Mouse (Mus musculus) urinary bladder, postnatal 36 days (tissue): Measurements from ENCODE around the gene Palm3.
"Not testable (repeated sequence)": the region's sequence is repeated elsewhere in the genome, so short reads cannot be mapped to it uniquely, and the experiment has no call there.

ENCODE experiments used
- DNase-seq, 2 experiments: peaks; one replicate each; pipeline ENCODE4 v3.0.0; 2022; ENCODE audit warnings: low spot score in 2 of 2, mixed read lengths in 1 of 2

The Palm3 gene

DNA sequence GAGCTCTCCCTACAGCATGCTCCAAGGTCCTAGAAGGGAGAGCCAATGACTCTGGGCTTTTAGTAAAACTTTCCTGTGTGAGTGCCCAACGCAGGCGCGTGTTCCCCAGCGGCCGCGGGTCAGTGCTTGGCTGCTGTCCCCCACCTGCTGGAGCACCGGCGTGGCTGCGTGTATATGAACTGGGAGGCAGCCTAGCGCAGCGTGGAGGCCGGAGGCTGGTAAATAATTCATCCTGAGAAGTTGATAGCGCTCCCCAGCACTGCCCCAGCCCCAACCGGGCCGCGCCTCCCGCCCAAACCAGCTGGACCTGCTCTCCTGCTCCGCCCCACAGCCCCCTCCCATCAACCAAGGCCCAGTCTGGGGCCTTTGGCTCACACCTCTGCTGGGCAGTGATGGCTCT lies at the start of gene Palm3:
Palm3 (plus strand) TSS at position 376 of the 400 bp plus-strand sequence.
- DNase-seq: no peak

DNA sequence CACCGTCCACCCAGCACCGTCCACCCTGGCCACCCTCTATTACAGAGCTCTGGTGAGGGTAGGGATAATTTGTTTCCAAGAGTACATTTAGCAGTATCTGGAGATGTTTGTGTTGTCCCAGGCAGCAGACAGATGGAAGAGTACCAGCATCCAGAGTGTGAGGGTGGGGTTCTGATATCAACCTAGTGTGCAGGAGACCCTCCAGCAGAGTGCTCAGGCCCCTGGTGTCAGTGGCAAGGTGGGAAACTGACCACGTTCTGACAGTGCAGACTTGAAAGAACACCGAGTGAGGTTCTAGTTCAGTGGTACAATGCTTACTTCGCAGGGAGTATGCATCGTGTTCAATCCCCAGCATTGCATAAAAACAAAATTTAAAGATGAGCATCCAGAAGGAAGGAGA lies 49.6 kb upstream of the Palm3 start:
- DNase-seq: no peak

DNA sequence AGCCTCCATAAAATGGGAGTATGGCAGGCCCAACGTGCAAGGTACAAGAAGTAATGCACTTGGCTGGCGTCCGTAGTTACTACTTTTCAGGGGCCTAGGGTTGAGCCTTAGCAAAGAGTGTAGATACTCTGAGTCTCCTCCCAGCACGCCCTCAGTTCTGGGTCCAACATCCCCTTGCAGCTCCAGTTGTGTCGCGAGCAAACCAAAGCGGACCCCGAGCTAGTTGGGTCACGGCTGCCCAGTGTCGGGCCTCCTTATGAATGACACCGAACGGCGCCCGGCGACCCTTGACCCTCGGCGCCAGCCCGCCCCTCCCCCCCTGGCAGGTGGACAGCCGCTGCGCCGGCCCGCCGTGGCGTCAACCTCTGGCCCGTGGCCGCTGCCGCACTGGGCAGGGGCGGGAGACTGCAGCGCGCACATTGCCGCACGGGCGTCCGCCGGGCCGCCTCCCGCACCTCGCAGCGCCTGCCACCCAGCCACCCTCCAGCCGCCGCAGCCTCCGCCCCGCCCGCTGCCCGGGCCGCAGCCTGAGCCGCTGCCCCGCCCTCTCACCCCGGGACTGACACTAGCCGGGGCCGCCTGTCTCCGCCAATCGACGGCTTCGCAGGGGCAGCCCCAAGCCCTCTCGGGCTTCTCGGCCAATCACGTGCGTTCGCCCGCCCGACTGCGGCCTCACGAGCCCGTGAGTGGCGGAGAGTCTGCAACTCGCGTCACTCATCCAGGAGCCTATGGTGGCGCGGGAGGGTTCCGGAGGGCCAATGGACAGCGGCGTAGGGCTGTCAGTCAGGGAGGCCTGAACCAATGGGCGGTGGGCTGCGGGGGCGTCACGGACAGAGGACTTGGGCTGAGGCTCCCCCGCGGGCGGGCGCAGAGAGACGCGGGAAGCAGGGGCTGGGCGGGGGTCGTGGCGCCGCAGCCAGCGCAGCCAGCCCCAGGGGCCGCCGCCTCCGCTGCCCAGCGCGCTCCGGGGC lies 48.8 kb upstream of the Palm3 start, which contains the start of gene Prkaca:
Prkaca (plus strand) TSS at position 844 of the 971 bp plus-strand sequence.
- peak; percentile 92 to 98 for DNase-seq

DNA sequence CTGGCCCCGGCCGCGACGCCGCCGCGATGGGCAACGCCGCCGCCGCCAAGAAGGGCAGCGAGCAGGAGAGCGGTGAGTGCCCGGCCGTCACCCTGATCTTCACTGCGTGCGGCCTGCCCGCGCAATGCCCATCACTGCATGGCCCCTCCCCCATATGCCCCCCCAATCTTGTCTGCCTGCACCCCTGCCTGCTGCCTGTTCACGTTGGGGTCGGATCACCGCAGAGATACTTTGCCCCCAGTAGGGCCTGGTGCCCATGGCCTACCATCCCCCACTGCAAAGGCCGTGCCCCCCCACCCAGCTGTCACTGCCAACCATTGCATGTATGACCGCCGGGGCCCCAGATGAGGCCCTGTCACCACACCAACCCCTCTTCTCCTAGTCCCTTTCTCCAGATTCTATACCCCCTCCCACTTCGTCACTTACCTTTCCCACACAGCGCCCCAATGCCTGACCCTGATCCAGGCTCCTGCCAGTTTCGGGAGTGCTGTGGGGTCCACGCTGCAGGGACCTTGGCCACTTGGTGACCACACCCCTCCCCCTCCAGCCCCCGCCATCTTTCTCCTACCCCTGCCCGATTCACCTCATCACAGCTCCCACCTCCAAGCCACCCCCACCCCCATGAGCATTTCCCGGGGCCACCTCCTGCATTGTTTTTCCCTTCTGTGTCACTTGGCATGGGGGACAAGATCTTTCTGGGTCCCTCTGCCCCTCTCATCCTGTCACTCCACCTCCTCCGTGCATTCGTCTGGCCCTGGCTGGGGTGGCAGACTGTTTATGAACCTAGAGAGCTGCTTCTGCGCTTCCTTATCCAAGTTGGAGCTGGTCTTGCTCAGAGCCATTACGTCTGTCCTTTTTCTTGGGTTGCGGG lies 47.9 kb upstream of the Palm3 start:
- DNase-seq: no peak

DNA sequence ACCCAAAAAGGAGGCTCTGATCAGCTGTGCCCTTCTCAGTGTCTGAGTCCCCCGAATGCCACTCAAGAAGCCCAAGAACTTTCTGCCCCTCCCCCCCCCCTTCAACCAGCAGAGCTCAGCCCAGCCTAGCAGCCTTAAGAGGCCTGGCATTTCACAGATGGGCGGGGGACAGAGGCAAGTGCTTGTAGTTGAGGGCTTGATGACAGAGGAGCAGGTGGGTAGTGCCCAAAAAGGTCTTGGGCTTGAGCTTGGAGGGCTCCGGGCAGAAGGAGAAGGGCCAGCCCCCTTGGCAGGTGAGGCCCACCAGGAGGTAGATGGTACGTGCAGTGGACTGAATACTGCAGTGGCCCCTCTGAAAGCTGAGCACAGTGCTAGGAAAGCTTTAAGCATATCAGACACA lies 46.8 kb upstream of the Palm3 start:
- DNase-seq: no peak

DNA sequence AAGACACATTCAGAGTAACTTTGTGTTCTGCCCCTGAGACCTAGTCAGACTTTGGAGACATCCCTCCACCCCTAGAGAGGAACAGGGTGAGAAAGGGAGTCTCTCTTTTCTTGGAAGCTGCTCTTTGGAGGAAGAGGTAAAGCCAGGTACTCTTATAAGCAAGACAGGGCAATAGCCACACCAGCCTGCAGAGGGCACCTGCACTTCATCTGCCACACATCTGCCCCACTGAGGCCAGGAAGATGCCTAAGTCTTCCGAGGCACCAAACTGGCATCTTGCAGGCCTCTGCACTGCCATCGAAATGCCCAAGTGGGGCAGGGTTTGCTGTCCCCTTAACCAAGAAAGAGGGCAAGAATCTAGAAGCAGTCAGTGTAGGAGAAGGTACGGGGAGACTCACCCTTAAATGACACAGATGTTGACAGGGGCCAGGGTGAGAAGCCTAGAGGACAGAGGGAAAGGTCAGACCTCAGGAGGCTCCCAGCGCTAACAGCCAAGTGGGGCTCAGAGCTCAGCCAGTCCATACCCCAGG lies 45.1 kb upstream of the Palm3 start:
- DNase-seq: no peak

DNA sequence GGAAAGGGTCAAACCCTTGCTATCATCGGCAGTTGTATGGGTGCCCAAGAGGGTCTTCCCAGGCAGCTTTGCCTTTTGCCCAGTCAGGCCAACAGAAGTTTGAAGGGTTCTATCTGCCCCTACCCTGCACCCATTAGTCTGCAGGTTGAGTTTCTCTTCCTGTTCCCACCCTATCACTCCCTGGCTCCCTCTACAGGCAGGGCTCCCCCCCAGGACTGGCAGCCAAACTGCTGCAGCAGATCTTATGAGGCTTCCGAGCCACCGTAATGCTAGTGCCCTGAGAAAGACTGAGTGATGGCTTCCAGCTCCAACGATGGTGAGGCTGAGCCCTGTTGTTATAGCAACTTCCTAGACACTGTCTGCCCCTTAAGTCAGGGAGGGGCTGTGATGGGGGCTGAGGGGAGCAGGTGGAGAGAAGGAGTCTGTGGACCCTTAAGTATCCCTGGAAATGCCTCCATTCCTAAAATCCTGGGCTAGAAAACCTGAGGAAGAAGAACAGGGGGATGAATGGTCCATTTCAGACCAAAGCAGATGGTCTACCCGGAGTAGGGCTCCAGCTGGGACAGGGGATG lies 44.4 kb upstream of the Palm3 start:
- no peak for DNase-seq

DNA sequence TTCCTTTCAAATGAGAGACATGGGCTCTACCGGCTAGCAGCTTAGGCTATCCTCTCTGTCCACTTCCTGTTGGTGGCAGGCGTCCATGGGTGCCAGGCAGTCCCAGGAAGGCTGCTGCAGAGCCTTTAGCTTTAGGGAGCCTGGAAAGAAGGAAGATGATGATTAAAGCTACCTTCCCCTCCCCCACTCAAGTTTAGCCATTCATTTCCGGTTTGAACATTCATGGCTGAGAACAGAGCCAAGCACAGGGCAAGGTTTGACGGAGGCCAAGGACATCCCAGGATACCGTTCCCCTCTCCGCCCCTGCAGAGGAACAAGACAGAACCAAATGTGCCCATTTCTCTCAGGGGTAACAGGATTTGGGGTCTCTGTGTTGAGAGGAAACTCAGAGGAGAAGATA lies 43.6 kb upstream of the Palm3 start:
- DNase-seq: no peak

DNA sequence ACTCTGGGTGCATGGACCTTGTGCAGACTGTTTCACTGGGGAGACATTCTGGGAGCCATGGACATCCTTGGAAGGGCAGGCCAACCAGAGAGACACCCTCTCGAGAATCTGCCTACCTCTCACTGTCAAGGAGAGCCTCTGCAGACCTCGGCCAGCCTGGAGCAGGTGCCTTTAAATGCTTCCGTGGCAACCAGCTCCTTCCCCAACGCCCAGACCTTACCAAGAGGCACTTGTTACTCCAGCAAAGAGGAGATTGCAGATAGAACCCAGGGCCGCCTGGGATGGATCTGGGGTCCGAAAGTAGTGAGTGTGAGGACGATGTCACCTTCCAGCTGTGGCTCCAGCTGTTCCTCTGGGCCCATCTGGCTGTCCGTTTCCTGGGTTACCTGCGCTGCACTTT lies 43.1 kb upstream of the Palm3 start:
- no peak for DNase-seq

DNA sequence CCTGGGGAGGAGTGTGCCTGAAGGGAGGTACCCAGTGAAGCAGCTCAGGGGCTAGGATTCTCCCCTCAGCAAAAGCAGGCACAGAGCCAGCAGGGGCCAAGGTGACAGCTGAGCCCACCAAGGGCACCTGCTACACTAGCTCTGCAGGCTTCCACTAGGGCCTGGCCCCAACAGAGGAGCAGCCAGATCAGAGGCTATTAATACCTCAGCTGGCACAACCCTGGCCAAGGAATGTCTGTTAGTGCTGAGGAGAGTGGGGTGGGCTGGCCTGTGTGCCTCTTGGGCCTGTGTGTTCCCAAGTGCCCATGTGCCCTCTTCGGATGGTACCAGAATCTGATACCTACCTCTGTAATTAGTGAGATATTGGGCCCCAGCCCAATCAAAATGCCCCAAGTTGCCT lies 41.0 kb upstream of the Palm3 start:
- DNase-seq: no peak

DNA sequence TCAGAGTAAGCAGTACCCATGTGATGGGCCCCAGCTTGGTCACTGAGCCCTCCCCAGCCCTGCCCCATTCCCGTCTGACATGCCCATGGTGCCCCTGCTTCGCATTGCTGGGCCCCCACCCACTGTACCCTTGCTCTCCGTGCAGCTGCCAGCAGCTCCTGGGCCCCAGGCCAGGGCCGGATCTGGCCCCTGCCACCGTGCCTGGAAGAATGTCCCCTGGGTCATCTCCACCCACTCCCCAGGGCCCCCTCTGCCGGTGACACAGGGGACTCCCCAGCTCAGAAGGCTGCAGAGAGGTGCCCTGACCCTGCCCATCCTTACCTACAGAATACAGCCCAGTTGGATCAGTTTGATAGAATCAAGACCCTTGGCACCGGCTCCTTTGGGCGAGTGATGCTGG lies 40.4 kb upstream of the Palm3 start:
- DNase-seq: no peak

DNA sequence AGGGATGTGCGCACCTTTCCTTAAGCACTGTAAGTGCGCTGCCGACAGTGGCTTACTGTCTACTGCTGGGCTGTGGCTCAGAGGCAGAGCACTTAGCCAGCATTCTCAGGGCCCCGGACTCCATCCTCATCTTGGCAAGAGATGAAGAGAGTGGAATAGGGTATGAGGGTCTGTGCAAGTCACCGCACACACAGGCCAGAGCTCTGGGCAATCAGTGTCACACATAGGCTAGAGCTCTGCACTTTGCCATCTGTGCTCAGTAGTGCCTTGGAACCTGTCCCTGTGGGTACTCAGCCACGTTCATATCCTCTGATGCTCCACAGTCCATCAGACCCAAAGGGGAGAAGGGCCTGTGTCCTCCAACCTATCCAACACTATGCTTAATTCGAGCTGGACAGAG lies 39.7 kb upstream of the Palm3 start:
- no peak for DNase-seq

DNA sequence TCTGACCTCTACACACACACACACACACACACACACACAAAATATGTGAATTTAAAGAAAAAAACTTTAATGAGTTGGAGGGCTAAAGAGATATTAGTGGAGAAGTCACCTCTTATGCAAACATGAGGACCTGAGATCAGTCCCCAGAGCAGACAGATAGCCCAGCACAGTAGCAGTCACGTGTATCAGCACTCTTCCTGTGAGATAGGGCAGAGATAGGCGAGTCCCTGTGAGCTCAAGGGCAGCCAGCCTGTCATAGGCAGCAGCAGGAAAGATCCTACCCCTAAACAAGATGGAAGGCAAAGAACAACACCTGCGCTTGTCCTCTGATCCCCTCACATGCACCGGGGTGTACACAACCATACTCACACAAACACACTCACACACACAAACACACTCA lies 38.8 kb upstream of the Palm3 start:
- DNase-seq: no peak

DNA sequence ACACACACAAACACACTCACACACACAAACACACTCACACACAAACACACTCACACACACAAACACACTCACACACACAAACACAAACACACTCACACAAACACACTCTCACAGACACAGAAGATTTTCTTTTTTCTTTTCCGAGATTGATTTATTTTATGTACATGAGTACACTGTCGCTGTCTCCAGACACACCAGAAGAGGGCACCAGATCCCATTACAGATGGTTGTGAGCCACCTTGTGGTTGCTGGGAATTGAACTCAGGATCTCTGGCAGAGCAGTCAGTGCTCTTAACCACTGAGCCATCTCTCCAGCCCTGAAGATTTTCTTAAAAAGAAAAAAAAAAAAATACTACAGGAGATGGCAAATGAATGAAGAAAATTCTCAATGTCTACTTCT lies 38.0 kb upstream of the Palm3 start:
- DNase-seq: not testable (repeated sequence)

DNA sequence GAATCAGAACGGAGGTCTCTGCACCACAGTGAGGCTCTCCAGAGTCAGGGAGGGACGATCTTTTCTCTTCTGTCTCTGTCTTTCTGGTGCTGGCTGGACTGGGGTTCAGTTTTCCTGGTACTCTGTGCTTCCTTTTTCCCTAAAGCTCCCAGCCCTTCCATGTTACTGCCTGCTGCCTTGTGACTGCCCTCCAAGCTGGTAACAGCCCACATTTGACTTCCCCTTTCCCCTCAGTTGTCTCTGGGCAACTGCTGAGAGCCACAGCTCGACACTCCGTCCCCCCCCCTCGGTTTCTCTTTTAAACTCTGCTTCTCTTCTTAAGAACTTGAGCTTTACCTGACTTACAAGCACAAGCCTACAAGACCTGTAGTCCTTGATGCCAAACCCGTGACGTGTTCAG lies 32.0 kb upstream of the Palm3 start:
- no peak for DNase-seq

DNA sequence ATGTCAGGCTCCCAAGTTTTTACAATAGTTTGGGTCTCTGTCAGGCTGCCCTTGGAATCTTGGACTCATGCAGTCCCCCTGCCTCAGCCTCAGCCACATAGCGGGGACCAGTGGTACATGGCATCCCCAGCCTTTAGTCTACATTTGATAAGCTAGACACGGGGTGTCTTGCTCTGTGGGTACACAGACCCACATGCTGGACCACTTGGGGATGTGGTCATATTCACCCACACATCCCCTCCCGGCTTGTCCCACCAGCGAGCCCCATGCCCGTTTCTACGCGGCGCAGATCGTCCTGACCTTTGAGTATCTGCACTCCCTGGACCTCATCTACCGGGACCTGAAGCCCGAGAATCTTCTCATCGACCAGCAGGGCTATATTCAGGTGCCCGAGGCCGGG lies 31.1 kb upstream of the Palm3 start:
- no peak for DNase-seq

DNA sequence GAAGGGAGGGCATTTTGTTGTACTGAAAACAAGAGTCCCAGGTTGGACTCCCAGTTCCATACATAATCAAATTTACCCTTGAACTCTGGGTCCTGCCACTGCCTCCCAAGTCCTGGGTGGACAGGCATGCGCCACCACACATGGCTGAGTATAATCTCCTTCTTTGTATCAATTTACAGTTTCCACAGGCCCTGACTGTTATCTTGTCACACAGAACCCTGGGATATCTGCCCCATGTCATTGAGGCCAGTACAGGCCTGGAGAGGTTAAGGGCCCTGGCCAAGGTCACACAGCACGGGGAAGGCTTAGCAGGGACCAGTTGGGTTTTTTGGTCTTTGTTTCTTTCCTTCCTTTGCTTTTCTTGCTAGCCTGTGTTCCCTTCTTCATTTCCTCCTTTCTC lies 28.8 kb upstream of the Palm3 start:
- no peak for DNase-seq

DNA sequence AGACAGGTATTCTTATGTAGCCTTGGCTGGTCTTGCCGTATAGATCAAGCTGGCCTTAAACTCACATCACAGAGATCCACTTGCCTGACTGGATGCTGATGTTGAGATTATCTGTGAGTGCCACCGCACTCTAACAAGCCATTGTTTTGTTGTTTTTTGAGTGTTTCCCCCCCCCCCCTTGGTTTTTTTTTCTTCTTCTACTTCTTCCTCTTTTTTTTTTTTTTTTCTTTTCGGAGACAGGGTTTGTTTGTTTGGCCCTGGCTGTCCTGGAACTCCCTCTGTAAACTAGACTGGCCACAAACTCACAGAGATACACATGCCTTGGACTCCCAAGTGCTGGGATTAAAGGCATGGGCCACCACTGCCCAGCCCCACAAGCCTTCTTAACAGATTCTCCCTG lies 27.2 kb upstream of the Palm3 start:
- DNase-seq: no peak

DNA sequence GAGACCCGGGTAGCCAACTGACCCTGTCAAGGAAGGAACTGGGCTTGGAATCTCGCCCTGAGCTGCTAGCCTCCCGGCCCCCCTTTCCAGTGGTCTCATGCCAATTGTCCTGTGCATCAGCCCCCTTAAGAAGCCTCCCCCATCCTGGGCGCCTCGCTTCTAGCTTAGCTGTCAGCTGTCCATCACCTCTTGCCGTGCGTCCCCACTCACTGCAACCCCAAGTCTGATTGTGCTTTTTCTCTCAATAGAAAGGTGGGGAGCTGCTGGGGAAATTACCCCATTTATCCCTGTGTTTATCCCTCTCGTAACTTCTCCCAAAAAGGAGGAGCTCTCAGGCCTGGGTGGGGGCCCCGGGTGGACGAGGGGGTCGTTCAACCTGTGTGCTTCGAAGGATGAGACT lies 25.3 kb upstream of the Palm3 start:
- DNase-seq: no peak

DNA sequence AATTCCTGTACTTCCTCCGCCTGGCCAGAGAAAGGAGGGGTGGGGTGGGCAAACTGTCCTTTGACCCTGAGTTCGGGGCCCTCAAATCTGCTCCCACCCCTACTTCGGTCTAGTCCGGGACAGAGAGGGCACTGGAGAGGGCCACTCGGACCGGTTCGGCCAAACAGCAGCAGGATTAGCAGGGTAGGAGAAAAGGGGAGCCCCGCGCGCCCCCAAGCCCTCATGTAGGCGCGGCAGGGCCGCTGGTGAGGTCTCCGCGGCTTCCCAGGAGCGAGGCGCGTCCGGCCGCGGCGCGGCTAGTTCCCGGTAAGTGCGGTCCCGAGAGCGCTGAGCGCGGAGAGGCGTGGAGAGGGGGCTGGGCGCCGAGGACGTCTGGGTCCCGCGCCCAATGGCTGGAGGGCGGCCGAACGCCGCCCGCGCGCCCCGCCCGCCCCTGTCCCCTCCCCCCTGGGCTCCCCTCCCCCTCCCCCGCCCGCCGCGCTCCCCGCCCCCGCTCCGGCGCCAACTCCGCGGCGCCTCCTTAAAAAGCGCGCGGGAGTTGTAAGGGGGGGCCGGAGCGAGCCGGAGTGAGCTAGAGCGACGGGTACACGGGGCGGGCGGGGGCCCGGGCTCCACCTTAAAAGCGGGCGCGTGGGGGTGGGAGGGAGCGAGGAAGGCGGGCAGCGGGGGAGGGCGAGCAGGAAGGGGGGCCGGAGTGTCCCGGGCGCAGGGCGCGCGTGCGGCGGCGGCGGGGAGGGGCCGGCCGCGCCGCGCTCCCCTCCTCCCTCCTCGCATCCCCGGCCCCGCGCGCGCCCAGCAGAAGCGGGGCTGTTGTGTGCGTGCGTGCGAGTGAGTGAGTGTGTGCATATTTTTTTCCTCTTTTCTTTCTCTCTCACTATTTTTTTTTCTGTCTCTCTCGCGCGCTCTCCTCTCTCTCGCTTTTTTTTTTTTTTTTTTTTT lies 24.4 kb upstream of the Palm3 start:
- DNase-seq: peak; percentile 84 to 87
